Mouse (Mus musculus) gastrocnemius, adult 8-10 months (tissue): ENCODE measurements around the gene Opn3. TPM values are rescaled to one million over a fixed set of nuclear protein-coding genes. Genes with fewer than 3 reads are reported as not detected.

Experiments
- total RNA-seq, 4 experiments: library from RNA; stranded (reverse); gene quantifications; 2 replicates each; pipeline ENCODE4 v1.2.4; 2022

Gene Opn3
- total RNA-seq, 4 experiments from 2014 or later = 3.8 to 6.2 (median 5.0) TPM

Other genes starting within 250 kb of the Opn3 start
- gene Rgs7, start 200.3 kb downstream of the Opn3 start, total RNA-seq = under 1 TPM in 2 of 4 experiments, not detected in 2; 0.31 to 0.46 TPM
- gene Kmo, start 72.4 kb downstream of the Opn3 start, total RNA-seq = under 1 TPM in 1 of 4 experiments, not detected in 3; 0.11 TPM
- 100 to 1,000 TPM; 237 to 267 (median 244) TPM for gene Fh1, start 67.1 kb downstream of the Opn3 start, total RNA-seq
- 1 to 10 TPM; 3.0 to 6.0 (median 3.7) TPM for gene Chml, start 125 bp upstream of the Opn3 start, total RNA-seq
- gene Wdr64, start 5.8 kb upstream of the Opn3 start, total RNA-seq = not detected
- not detected for gene Exo1, start 187.8 kb upstream of the Opn3 start, total RNA-seq
- gene Gm38100, start 227.6 kb upstream of the Opn3 start, total RNA-seq = not detected